Mouse (Mus musculus): ENCODE measurements around the gene Mepce. TPM values are rescaled to one million over a fixed set of nuclear protein-coding genes. Genes with fewer than 3 reads are reported as not detected.

The Mepce gene
- polyA plus RNA-seq, 1 experiment from 2014 or later: 13.6 TPM

- no peak overlapping the region for H3K4me2 ChIP-seq (replicated peaks; ENCODE audit: low read depth, low read length)
- H3K27ac ChIP-seq (ENCODE audit: low read length): no peak overlapping the region
- WGBS: 92% methylated on average over 19 of the region's 19 CpGs
- no peaks in the 10 kb centered on the region for H3K9me3 ChIP-seq (ENCODE audit: control insufficient read depth, low read depth, low read length)
- H3K9ac ChIP-seq (replicated peaks; ENCODE audit: low read depth, low read length): no peak overlapping the region
- no peaks in the 10 kb centered on the region for H3K4me1 ChIP-seq (ENCODE audit: control insufficient read depth, insufficient read depth, low read length)
- H3K27me3 ChIP-seq (ENCODE audit: control insufficient read depth, insufficient read depth, low read length): no peaks in the 10 kb centered on the region
- H3K4me3 ChIP-seq (ENCODE audit: low read depth, low read length): no peak overlapping the region
- peaks cover 28% of the 10 kb centered on the region for H3K36me3 ChIP-seq (ENCODE audit: control insufficient read depth, insufficient read depth, low read length)
- ATAC-seq (ENCODE audit: insufficient number of reproducible peaks, insufficient read depth, low FRiP score, low read depth): no peak
These were observed 28.4 kb downstream of the Mepce start for GRCm38 (mm10) chr5:137758921-137759534.

- H3K9me3 ChIP-seq (ENCODE audit: control insufficient read depth, low read depth, low read length): no peaks in the 10 kb centered on the region
- H3K36me3 ChIP-seq (ENCODE audit: control insufficient read depth, insufficient read depth, low read length): peaks cover 36% of the 10 kb centered on the region
- no peaks in the 10 kb centered on the region for H3K4me1 ChIP-seq (ENCODE audit: control insufficient read depth, insufficient read depth, low read length)
- ATAC-seq (ENCODE audit: insufficient number of reproducible peaks, insufficient read depth, low FRiP score, low read depth): no peak
- no peak overlapping the region for H3K27ac ChIP-seq (ENCODE audit: low read length)
- H3K4me3 ChIP-seq (ENCODE audit: low read depth, low read length): no peak overlapping the region
- H3K4me2 ChIP-seq (replicated peaks; ENCODE audit: low read depth, low read length): no peak overlapping the region
- no peaks in the 10 kb centered on the region for H3K27me3 ChIP-seq (ENCODE audit: control insufficient read depth, insufficient read depth, low read length)
- no peak overlapping the region for H3K9ac ChIP-seq (replicated peaks; ENCODE audit: low read depth, low read length)
- 77% methylated on average over 6 of the region's 6 CpGs for WGBS
These were observed 29.6 kb downstream of the Mepce start for GRCm38 (mm10) chr5:137757887-137758286.

- ATAC-seq (ENCODE audit: insufficient number of reproducible peaks, insufficient read depth, low FRiP score, low read depth): no peak
- Histone ChIP-seq H3K36me3 (ENCODE audit: control insufficient read depth, insufficient read depth, low read length) (peaks cover 42% of the 10 kb centered on the region), H3K9me3 (ENCODE audit: control insufficient read depth, low read depth, low read length) (no peaks in the 10 kb centered on the region), H3K9ac (replicated peaks; ENCODE audit: low read depth, low read length) (no peak overlapping the region), H3K4me3 (ENCODE audit: low read depth, low read length) (no peak overlapping the region), H3K27me3 (ENCODE audit: control insufficient read depth, insufficient read depth, low read length) (no peaks in the 10 kb centered on the region), H3K4me1 (ENCODE audit: control insufficient read depth, insufficient read depth, low read length) (no peaks in the 10 kb centered on the region), H3K4me2 (replicated peaks; ENCODE audit: low read depth, low read length) (no peak overlapping the region), H3K27ac (ENCODE audit: low read length) (no peak overlapping the region)
- WGBS: 52% methylated on average over 10 of the region's 10 CpGs
These were observed 30.4 kb downstream of the Mepce start for GRCm38 (mm10) chr5:137756882-137757661.

GRCm38 (mm10) chr5:137756106-137756505 lies 31.3 kb downstream of the Mepce start:
- 65% methylated on average over 3 of the region's 3 CpGs for WGBS
- Histone ChIP-seq H3K9me3 (ENCODE audit: control insufficient read depth, low read depth, low read length) (no peaks in the 10 kb centered on the region), H3K4me1 (ENCODE audit: control insufficient read depth, insufficient read depth, low read length) (no peaks in the 10 kb centered on the region), H3K36me3 (ENCODE audit: control insufficient read depth, insufficient read depth, low read length) (peaks cover 51% of the 10 kb centered on the region), H3K4me2 (replicated peaks; ENCODE audit: low read depth, low read length) (no peak overlapping the region), H3K27me3 (ENCODE audit: control insufficient read depth, insufficient read depth, low read length) (no peaks in the 10 kb centered on the region), H3K9ac (replicated peaks; ENCODE audit: low read depth, low read length) (no peak overlapping the region), H3K27ac (ENCODE audit: low read length) (no peak overlapping the region), H3K4me3 (ENCODE audit: low read depth, low read length) (no peak overlapping the region)
- no peak for ATAC-seq (ENCODE audit: insufficient number of reproducible peaks, insufficient read depth, low FRiP score, low read depth)

GRCm38 (mm10) chr5:137755425-137755824 lies 32.0 kb downstream of the Mepce start:
- no peaks in the 10 kb centered on the region for H3K4me1 ChIP-seq (ENCODE audit: control insufficient read depth, insufficient read depth, low read length)
- no peaks in the 10 kb centered on the region for H3K27me3 ChIP-seq (ENCODE audit: control insufficient read depth, insufficient read depth, low read length)
- H3K9ac ChIP-seq (replicated peaks; ENCODE audit: low read depth, low read length): no peak overlapping the region
- no peak for ATAC-seq (ENCODE audit: insufficient number of reproducible peaks, insufficient read depth, low FRiP score, low read depth)
- no peak overlapping the region for H3K27ac ChIP-seq (ENCODE audit: low read length)
- no peaks in the 10 kb centered on the region for H3K9me3 ChIP-seq (ENCODE audit: control insufficient read depth, low read depth, low read length)
- H3K36me3 ChIP-seq (ENCODE audit: control insufficient read depth, insufficient read depth, low read length): peaks cover 56% of the 10 kb centered on the region
- WGBS: 85% methylated on average over 5 of the region's 5 CpGs
- no peak overlapping the region for H3K4me2 ChIP-seq (replicated peaks; ENCODE audit: low read depth, low read length)
- no peak overlapping the region for H3K4me3 ChIP-seq (ENCODE audit: low read depth, low read length)

GRCm38 (mm10) chr5:137753111-137753832 lies 34.2 kb downstream of the Mepce start:
- ATAC-seq (ENCODE audit: insufficient number of reproducible peaks, insufficient read depth, low FRiP score, low read depth): peak; percentile 62; the same call in 1 of the 2 replicates
- no peaks in the 10 kb centered on the region for H3K27me3 ChIP-seq (ENCODE audit: control insufficient read depth, insufficient read depth, low read length)
- no peak overlapping the region for H3K4me3 ChIP-seq (ENCODE audit: low read depth, low read length)
- H3K4me2 ChIP-seq (replicated peaks; ENCODE audit: low read depth, low read length): no peak overlapping the region
- H3K36me3 ChIP-seq (ENCODE audit: control insufficient read depth, insufficient read depth, low read length): peaks cover 49% of the 10 kb centered on the region
- H3K9ac ChIP-seq (replicated peaks; ENCODE audit: low read depth, low read length): no peak overlapping the region
- no peak overlapping the region for H3K27ac ChIP-seq (ENCODE audit: low read length)
- 60% methylated on average over 13 of the region's 13 CpGs for WGBS
- H3K4me1 ChIP-seq (ENCODE audit: control insufficient read depth, insufficient read depth, low read length): peaks cover 14% of the 10 kb centered on the region
- no peaks in the 10 kb centered on the region for H3K9me3 ChIP-seq (ENCODE audit: control insufficient read depth, low read depth, low read length)

GRCm38 (mm10) chr5:137751988-137752387 lies 35.5 kb downstream of the Mepce start:
- 88% methylated on average over 6 of the region's 6 CpGs for WGBS
- no peak overlapping the region for H3K27ac ChIP-seq (ENCODE audit: low read length)
- no peak overlapping the region for H3K4me2 ChIP-seq (replicated peaks; ENCODE audit: low read depth, low read length)
- peaks cover 23% of the 10 kb centered on the region for H3K4me1 ChIP-seq (ENCODE audit: control insufficient read depth, insufficient read depth, low read length)
- no peaks in the 10 kb centered on the region for H3K9me3 ChIP-seq (ENCODE audit: control insufficient read depth, low read depth, low read length)
- no peak for ATAC-seq (ENCODE audit: insufficient number of reproducible peaks, insufficient read depth, low FRiP score, low read depth)
- H3K36me3 ChIP-seq (ENCODE audit: control insufficient read depth, insufficient read depth, low read length): peaks cover 42% of the 10 kb centered on the region
- no peak overlapping the region for H3K9ac ChIP-seq (replicated peaks; ENCODE audit: low read depth, low read length)
- no peaks in the 10 kb centered on the region for H3K27me3 ChIP-seq (ENCODE audit: control insufficient read depth, insufficient read depth, low read length)
- H3K4me3 ChIP-seq (ENCODE audit: low read depth, low read length): no peak overlapping the region

GRCm38 (mm10) chr5:137751221-137751887 lies 36.1 kb downstream of the Mepce start:
- ATAC-seq (ENCODE audit: insufficient number of reproducible peaks, insufficient read depth, low FRiP score, low read depth): no peak
- peaks cover 37% of the 10 kb centered on the region for H3K36me3 ChIP-seq (ENCODE audit: control insufficient read depth, insufficient read depth, low read length)
- 91% methylated on average over 13 of the region's 13 CpGs for WGBS

More at GRCm38 (mm10) chr5:137751221-137751887, 36.1 kb downstream of the Mepce start:
- Histone ChIP-seq H3K4me3 (ENCODE audit: low read depth, low read length) (no peak overlapping the region), H3K27me3 (ENCODE audit: control insufficient read depth, insufficient read depth, low read length) (no peaks in the 10 kb centered on the region), H3K9me3 (ENCODE audit: control insufficient read depth, low read depth, low read length) (no peaks in the 10 kb centered on the region), H3K4me1 (ENCODE audit: control insufficient read depth, insufficient read depth, low read length) (peaks cover 23% of the 10 kb centered on the region), H3K9ac (replicated peaks; ENCODE audit: low read depth, low read length) (no peak overlapping the region), H3K4me2 (replicated peaks; ENCODE audit: low read depth, low read length) (no peak overlapping the region), H3K27ac (ENCODE audit: low read length) (no peak overlapping the region)
